Mouse (Mus musculus) midbrain, embryonic 13.5 days (tissue): ENCODE data around the gene Gm10382. TPM values are rescaled to one million over a fixed set of nuclear protein-coding genes. Genes with fewer than 3 reads are reported as not detected.
"Not testable (repeated sequence)": the region's sequence is repeated elsewhere in the genome, so short reads cannot be mapped to it uniquely, and the experiment has no call there.

Source experiments
- ATAC-seq: fragments of 200-750 bp; cut with Nextera tagmentation; 2 replicates; pipeline ENCODE4 v1.8.0; 2017; ENCODE audit warnings: mild to moderate bottlenecking, moderate TSS enrichment, moderate library complexity
- H3K27ac ChIP-seq: fragments of 300-500 bp; sonication (generic); 2 replicates; pipeline ENCODE4 v1.5.1; 2015; ENCODE audit warnings: inconsistent platforms, mild to moderate bottlenecking, moderate library complexity
- H3K27me3 ChIP-seq: fragments of 300-500 bp; sonication (generic); 2 replicates; pipeline ENCODE4 v1.6.1; 2015; ENCODE audit warnings: mild to moderate bottlenecking, inconsistent platforms
- H3K36me3 ChIP-seq: fragments of 300-500 bp; sonication (generic); 2 replicates; pipeline ENCODE4 v1.6.1; 2015; ENCODE audit warnings: mild to moderate bottlenecking, inconsistent platforms
- H3K4me1 ChIP-seq: fragments of 300-500 bp; sonication (generic); replicated peaks from 2 replicates; pipeline ENCODE4 v1.6.1; 2015; ENCODE audit warnings: inconsistent platforms
- H3K4me2 ChIP-seq: fragments of 300-500 bp; sonication (generic); replicated peaks from 2 replicates; pipeline ENCODE4 v1.6.1; 2015; ENCODE audit warnings: moderate library complexity, mild to moderate bottlenecking, inconsistent platforms
- H3K4me3 ChIP-seq: fragments of 300-500 bp; sonication (generic); replicated peaks from 2 replicates; pipeline ENCODE4 v1.5.1; 2015; ENCODE audit warnings: mild to moderate bottlenecking, inconsistent platforms
- H3K9ac ChIP-seq: fragments of 300-500 bp; sonication (generic); replicated peaks from 2 replicates; pipeline ENCODE4 v1.6.1; 2015; ENCODE audit warnings: mild to moderate bottlenecking, inconsistent platforms
- H3K9me3 ChIP-seq: fragments of 300-500 bp; sonication (generic); 2 replicates; pipeline ENCODE4 v1.6.1; 2016; ENCODE audit warnings: mild to moderate bottlenecking, inconsistent platforms
- WGBS: fragments of 180-500 bp; shearing (Covaris S2); methylation state at CpG from one replicate; pipeline ENCODE4 v1.1.7; 2015; 5-methylcytosine and 5-hydroxymethylcytosine counted together
- polyA plus RNA-seq: library from polyadenylated mRNA; unstranded; fragments of >200 nt; fragmentation: Nextera tagmentation; extraction: Ambion mirVana; gene quantifications from 2 replicates; pipeline ENCODE4 v1.2.1, GENCODE M21; 2015

The Gm10382 gene
- polyA plus RNA-seq, 1 experiment from 2014 or later: 0.89 TPM

- peaks cover 41% of the 10 kb centered on the region for H3K36me3 ChIP-seq
These were observed 22.9 kb downstream of the Gm10382 start for GRCm38 (mm10) chr5:125411972-125412530.

GRCm38 (mm10) chr5:125412536-125412935 is 23.4 kb downstream of the Gm10382 start:
- not testable (repeated sequence) for H3K9ac ChIP-seq, H3K4me3 ChIP-seq, H3K4me2 ChIP-seq, H3K9me3 ChIP-seq, ATAC-seq, H3K27me3 ChIP-seq, H3K4me1 ChIP-seq, H3K27ac ChIP-seq
- peaks cover 46% of the 10 kb centered on the region for H3K36me3 ChIP-seq
- WGBS: 91% methylated on average over 8 of the region's 8 CpGs

More at GRCm38 (mm10) chr5:125411972-125412530, 22.9 kb downstream of the Gm10382 start:
- Histone ChIP-seq H3K9me3 (no peaks in the 10 kb centered on the region), H3K27ac (no peak overlapping the region), H3K4me3 (no peak overlapping the region), H3K9ac (no peak overlapping the region), H3K4me2 (no peak overlapping the region), H3K27me3 (no peaks in the 10 kb centered on the region), H3K4me1 (peaks cover 5% of the 10 kb centered on the region)
- ATAC-seq: no peak
- 64% methylated on average over 5 of the region's 5 CpGs for WGBS

- Histone ChIP-seq H3K4me3 (no peak overlapping the region), H3K9ac (no peak overlapping the region), H3K27me3 (no peaks in the 10 kb centered on the region), H3K4me2 (no peak overlapping the region), H3K4me1 (no peaks in the 10 kb centered on the region), H3K9me3 (no peaks in the 10 kb centered on the region), H3K27ac (no peak overlapping the region), H3K36me3 (peaks cover 58% of the 10 kb centered on the region)
- no peak for ATAC-seq
- 78% methylated on average over 4 of the region's 4 CpGs for WGBS
These were observed 24.6 kb downstream of the Gm10382 start for GRCm38 (mm10) chr5:125413763-125414162.

GRCm38 (mm10) chr5:125416183-125416582 is 27.1 kb downstream of the Gm10382 start:
- H3K9me3 ChIP-seq: no peaks in the 10 kb centered on the region
- H3K27ac ChIP-seq: no peak overlapping the region
- 95% methylated on average over 8 of the region's 8 CpGs for WGBS
- no peak for ATAC-seq
- H3K36me3 ChIP-seq: peaks cover 81% of the 10 kb centered on the region
- no peaks in the 10 kb centered on the region for H3K4me1 ChIP-seq
- H3K9ac ChIP-seq: no peak overlapping the region
- no peak overlapping the region for H3K4me2 ChIP-seq
- no peak overlapping the region for H3K4me3 ChIP-seq
- no peaks in the 10 kb centered on the region for H3K27me3 ChIP-seq

GRCm38 (mm10) chr5:125418636-125419035 is 29.5 kb downstream of the Gm10382 start:
- WGBS: 90% methylated on average over 12 of the region's 12 CpGs
- H3K4me3 ChIP-seq: no peak overlapping the region
- peaks cover 98% of the 10 kb centered on the region for H3K36me3 ChIP-seq
- no peaks in the 10 kb centered on the region for H3K4me1 ChIP-seq
- no peak overlapping the region for H3K27ac ChIP-seq
- no peaks in the 10 kb centered on the region for H3K9me3 ChIP-seq
- H3K27me3 ChIP-seq: no peaks in the 10 kb centered on the region
- ATAC-seq: no peak
- H3K4me2 ChIP-seq: no peak overlapping the region
- no peak overlapping the region for H3K9ac ChIP-seq

- H3K27me3 ChIP-seq: no peaks in the 10 kb centered on the region
- WGBS: 84% methylated on average over 11 of the region's 11 CpGs
- no peak overlapping the region for H3K4me3 ChIP-seq
- ATAC-seq: no peak
- peaks cover 97% of the 10 kb centered on the region for H3K36me3 ChIP-seq
- H3K9ac ChIP-seq: no peak overlapping the region; the same call in 1 of the 2 replicates
- H3K27ac ChIP-seq: no peak overlapping the region
- no peaks in the 10 kb centered on the region for H3K4me1 ChIP-seq
- no peaks in the 10 kb centered on the region for H3K9me3 ChIP-seq
- H3K4me2 ChIP-seq: no peak overlapping the region
These were observed 30.0 kb downstream of the Gm10382 start for GRCm38 (mm10) chr5:125419124-125419523.

- Histone ChIP-seq H3K4me2 (no peak overlapping the region), H3K4me1 (no peaks in the 10 kb centered on the region), H3K9ac (no peak overlapping the region), H3K27me3 (no peaks in the 10 kb centered on the region), H3K27ac (no peak overlapping the region), H3K9me3 (no peaks in the 10 kb centered on the region), H3K36me3 (peaks cover 99% of the 10 kb centered on the region), H3K4me3 (no peak overlapping the region)
- no peak for ATAC-seq
- 91% methylated on average over 10 of the region's 10 CpGs for WGBS
These were observed 36.7 kb downstream of the Gm10382 start for GRCm38 (mm10) chr5:125425698-125426276.

- no peak for ATAC-seq
- Histone ChIP-seq H3K4me3 (no peak overlapping the region), H3K9ac (no peak overlapping the region), H3K27ac (no peak overlapping the region), H3K4me2 (no peak overlapping the region), H3K4me1 (no peaks in the 10 kb centered on the region), H3K27me3 (no peaks in the 10 kb centered on the region), H3K36me3 (peaks cover 99% of the 10 kb centered on the region), H3K9me3 (no peaks in the 10 kb centered on the region)
- WGBS: 96% methylated on average over 10 of the region's 10 CpGs
These were observed 37.2 kb downstream of the Gm10382 start for GRCm38 (mm10) chr5:125426343-125426742.

- peak overlapping the region; percentile 95; the same call in 1 of the 2 replicates for H3K4me2 ChIP-seq
- not testable (repeated sequence) for ATAC-seq
- WGBS: 98% methylated on average over 2 of the region's 2 CpGs
These were observed 43.2 kb downstream of the Gm10382 start for GRCm38 (mm10) chr5:125432324-125432723.

GRCm38 (mm10) chr5:125433793-125434337 is 44.7 kb downstream of the Gm10382 start, which contains the start of gene Dhx37:
Gene Dhx37 (minus strand): TSS chr5:125434121.
- peaks cover 13% of the 10 kb centered on the region for H3K4me1 ChIP-seq
- H3K9ac ChIP-seq: peak within 1 kb of the TSS; percentile 94
- under 1% methylated on average over 46 of the region's 46 CpGs for WGBS
- peak within 1 kb of the TSS; percentile 60; the same call in 1 of the 2 replicates for H3K27ac ChIP-seq
- ATAC-seq: peak; percentile 97
- H3K4me3 ChIP-seq: peak within 1 kb of the TSS; percentile 91
- H3K36me3 ChIP-seq: peaks cover 30% of the 10 kb centered on the region
- no peaks in the 10 kb centered on the region for H3K27me3 ChIP-seq
- no peaks in the 10 kb centered on the region for H3K9me3 ChIP-seq
- H3K4me2 ChIP-seq: peak within 1 kb of the TSS; percentile 95

More at GRCm38 (mm10) chr5:125432324-125432723, 43.2 kb downstream of the Gm10382 start:
- H3K9ac ChIP-seq, H3K27ac ChIP-seq, H3K27me3 ChIP-seq, H3K4me3 ChIP-seq, H3K9me3 ChIP-seq: not testable (repeated sequence)
- peaks cover 13% of the 10 kb centered on the region for H3K4me1 ChIP-seq
- peaks cover 46% of the 10 kb centered on the region for H3K36me3 ChIP-seq

- not testable (repeated sequence) for H3K27me3 ChIP-seq, ATAC-seq, H3K9ac ChIP-seq, H3K27ac ChIP-seq, H3K9me3 ChIP-seq
- Histone ChIP-seq H3K4me1 (peaks cover 13% of the 10 kb centered on the region), H3K4me3 (peak overlapping the region; percentile 91), H3K36me3 (peaks cover 26% of the 10 kb centered on the region), H3K4me2 (peak overlapping the region; percentile 95)
- 60% methylated on average over 15 of the region's 15 CpGs for WGBS
These were observed 45.2 kb downstream of the Gm10382 start for GRCm38 (mm10) chr5:125434347-125434746.
